Mouse (Mus musculus): ENCODE results near the gene Reg3d. TPM values are rescaled to one million over a fixed set of nuclear protein-coding genes. Genes with fewer than 3 reads are reported as not detected.
"Not testable (repeated sequence)": the region's sequence is repeated elsewhere in the genome, so short reads cannot be mapped to it uniquely, and the experiment has no call there.

Reg3d gene
- not detected in 2 replicates for polyA plus RNA-seq (2016; fragmentation: Nextera tagmentation; extraction: Ambion mirVana)

- Histone ChIP-seq H3K27me3 (ENCODE audit: insufficient read depth, poor library complexity, severe bottlenecking) (no peaks in the 10 kb centered on the region), H3K4me1 (no peaks in the 10 kb centered on the region), H3K27ac (no peak within 1 kb of the TSS), H3K36me3 (no peaks in the 10 kb centered on the region), H3K9me3 (no peaks in the 10 kb centered on the region), H3K4me3 (no peak within 1 kb of the TSS)
- DNase-seq (ENCODE audit: low spot score) = no peak
- 67% methylated on average over 2 of the region's 2 CpGs for WGBS
Measured at GRCm38 (mm10) chr6:78378765-78379164, at the start of gene Reg3d. Gene Reg3d, minus strand, starts transcription at chr6:78378865.

DNA sequence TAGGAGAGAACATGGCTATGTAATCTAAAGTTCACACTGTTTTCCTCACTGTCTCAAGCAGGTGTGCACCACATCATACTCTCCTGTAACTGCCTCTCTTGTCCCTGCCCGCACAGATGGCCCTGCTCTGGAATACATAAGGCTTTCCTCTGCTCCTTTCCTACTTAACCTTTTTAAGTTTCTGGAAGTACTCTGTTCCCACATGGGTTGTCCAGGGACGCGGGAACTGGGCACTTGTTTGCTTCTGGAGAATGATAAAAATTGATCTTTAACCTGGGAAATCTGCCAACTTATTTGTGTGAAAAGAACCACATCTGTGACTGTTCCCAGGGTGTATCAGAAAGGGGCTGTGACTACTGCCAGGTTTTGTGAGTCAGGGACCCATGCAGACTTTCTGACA, 46.8 kb upstream of the Reg3d start:
- Histone ChIP-seq H3K4me1 (no peaks in the 10 kb centered on the region), H3K27ac (no peak overlapping the region), H3K9me3 (no peaks in the 10 kb centered on the region), H3K4me3 (no peak overlapping the region), H3K27me3 (ENCODE audit: insufficient read depth, poor library complexity, severe bottlenecking) (no peaks in the 10 kb centered on the region), H3K36me3 (no peaks in the 10 kb centered on the region)
- DNase-seq (ENCODE audit: low spot score) = no peak
- WGBS = 83% methylated on average over 3 of the region's 3 CpGs

DNA sequence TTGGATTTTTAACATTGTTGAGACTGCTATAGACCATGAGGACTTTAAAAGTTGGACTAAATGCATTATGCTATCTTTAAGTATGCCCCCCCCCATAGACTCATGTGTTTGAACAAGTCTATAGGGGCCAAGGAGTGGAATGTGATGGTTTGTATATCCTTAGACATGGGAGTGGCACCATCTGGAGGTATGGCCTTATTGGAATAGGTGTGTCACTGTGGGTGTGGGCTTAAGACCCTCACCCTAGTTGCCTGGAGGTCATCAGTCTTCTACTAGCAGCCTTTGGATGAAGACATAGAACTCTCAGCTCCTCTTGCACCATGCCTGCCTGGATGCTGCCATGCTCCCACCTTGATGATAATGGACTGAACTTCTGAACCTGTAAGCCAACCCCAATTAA, 43.7 kb upstream of the Reg3d start, which contains the start of gene Reg1:
Reg1 (plus strand) TSS at position 301 of the 400 bp plus-strand sequence.
- not testable (repeated sequence) for H3K4me1 ChIP-seq; H3K9me3 ChIP-seq; H3K27me3 ChIP-seq (ENCODE audit: insufficient read depth, poor library complexity, severe bottlenecking); DNase-seq (ENCODE audit: low spot score); H3K36me3 ChIP-seq; H3K27ac ChIP-seq; H3K4me3 ChIP-seq

- WGBS = 92% methylated on average over 5 of the region's 17 CpGs
- H3K27me3 ChIP-seq (ENCODE audit: insufficient read depth, poor library complexity, severe bottlenecking); H3K4me1 ChIP-seq: not testable (repeated sequence)
Measured at GRCm38 (mm10) chr6:78395323-78395722, 16.7 kb upstream of the Reg3d start, which contains the start of gene Reg2. Gene Reg2, plus strand, starts transcription at chr6:78395623.

GRCm38 (mm10) chr6:78385609-78386008, 6.9 kb upstream of the Reg3d start:
- Histone ChIP-seq H3K9me3 (no peaks in the 10 kb centered on the region), H3K4me3 (no peak overlapping the region), H3K27me3 (ENCODE audit: insufficient read depth, poor library complexity, severe bottlenecking) (no peaks in the 10 kb centered on the region), H3K4me1 (no peaks in the 10 kb centered on the region), H3K27ac (no peak overlapping the region), H3K36me3 (no peaks in the 10 kb centered on the region)
- 86% methylated on average over 3 of the region's 3 CpGs for WGBS
- no peak for DNase-seq (ENCODE audit: low spot score)

More at GRCm38 (mm10) chr6:78395323-78395722, 16.7 kb upstream of the Reg3d start, which contains the start of gene Reg2:
- H3K4me3 ChIP-seq; H3K27ac ChIP-seq; H3K36me3 ChIP-seq; H3K9me3 ChIP-seq; DNase-seq (ENCODE audit: low spot score): not testable (repeated sequence)

GRCm38 (mm10) chr6:78380409-78380808, 1.7 kb upstream of the Reg3d start, which contains the start of gene Reg3a:
Gene Reg3a, plus strand, starts transcription at chr6:78380709.
- no peaks in the 10 kb centered on the region for H3K4me1 ChIP-seq
- no peak for DNase-seq (ENCODE audit: low spot score)

DNA sequence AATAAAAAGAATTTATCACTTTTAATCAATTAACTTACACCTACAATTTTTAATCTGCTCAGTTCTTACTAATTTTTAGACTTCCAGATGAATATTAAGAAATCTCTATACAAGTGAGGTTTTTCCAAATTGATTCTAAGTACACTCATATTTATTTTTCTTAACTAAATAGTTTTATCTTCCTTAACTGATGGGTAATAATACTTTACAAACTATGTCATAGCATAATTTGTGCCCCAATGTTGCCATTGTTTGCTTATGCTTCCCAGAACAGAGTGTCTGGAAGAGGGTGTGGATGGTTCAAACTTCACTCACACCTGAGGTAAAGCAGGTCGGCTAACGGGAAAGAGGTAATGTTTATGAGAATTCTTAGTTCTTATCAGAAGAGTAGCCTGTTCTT, 8.3 kb downstream of the Reg3d start, which contains the start of gene Reg3b:
Reg3b (plus strand) TSS at position 301 of the 400 bp plus-strand sequence.
- Histone ChIP-seq H3K9me3 (no peaks in the 10 kb centered on the region; the same call in 1 of the 2 replicates), H3K4me3 (no peak within 1 kb of the TSS), H3K36me3 (no peaks in the 10 kb centered on the region), H3K27ac (no peak within 1 kb of the TSS), H3K27me3 (ENCODE audit: insufficient read depth, poor library complexity, severe bottlenecking) (no peaks in the 10 kb centered on the region), H3K4me1 (no peaks in the 10 kb centered on the region)
- 78% methylated on average over 2 of the region's 2 CpGs for WGBS
- no peak for DNase-seq (ENCODE audit: low spot score)

More at GRCm38 (mm10) chr6:78380409-78380808, 1.7 kb upstream of the Reg3d start, which contains the start of gene Reg3a:
- Histone ChIP-seq H3K4me3 (no peak within 1 kb of the TSS), H3K9me3 (no peaks in the 10 kb centered on the region), H3K27me3 (ENCODE audit: insufficient read depth, poor library complexity, severe bottlenecking) (no peaks in the 10 kb centered on the region), H3K27ac (no peak within 1 kb of the TSS), H3K36me3 (no peaks in the 10 kb centered on the region)

DNA sequence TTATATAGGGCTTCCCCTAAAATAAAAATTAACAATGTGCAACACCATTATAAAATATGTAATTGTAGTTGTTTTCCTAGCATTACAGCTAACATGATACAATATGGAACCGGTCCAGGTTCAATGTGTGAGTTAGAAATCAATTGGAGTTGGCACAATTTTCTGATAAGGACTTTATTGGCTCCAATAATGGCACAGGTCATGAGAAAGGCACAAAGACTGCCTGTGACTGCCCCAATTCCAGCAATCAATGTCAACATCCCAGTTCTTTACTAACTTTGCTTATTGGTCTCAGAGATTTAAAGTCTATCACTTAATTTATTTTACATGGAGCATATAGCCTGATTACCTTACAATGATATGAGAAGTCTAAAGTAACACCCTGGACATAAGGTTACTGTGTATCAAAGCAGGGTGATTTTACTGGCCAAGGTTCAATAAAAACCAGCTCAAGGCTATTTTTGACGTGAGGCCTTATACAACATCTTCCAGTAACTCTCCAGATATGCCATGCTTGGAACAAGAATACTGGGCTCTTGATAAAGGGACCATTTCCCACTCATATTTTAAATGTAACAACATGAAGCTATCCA, 16.6 kb downstream of the Reg3d start:
- Histone ChIP-seq H3K36me3 (no peaks in the 10 kb centered on the region), H3K27me3 (ENCODE audit: insufficient read depth, poor library complexity, severe bottlenecking) (no peaks in the 10 kb centered on the region), H3K4me3 (no peak overlapping the region), H3K27ac (no peak overlapping the region), H3K9me3 (no peaks in the 10 kb centered on the region), H3K4me1 (no peaks in the 10 kb centered on the region)
- 65% methylated on average over 2 of the region's 2 CpGs for WGBS
- no peak for DNase-seq (ENCODE audit: low spot score)

GRCm38 (mm10) chr6:78341689-78342088, 37.0 kb downstream of the Reg3d start:
- DNase-seq (ENCODE audit: low spot score) = no peak
- WGBS = 80% methylated on average over 2 of the region's 2 CpGs
- H3K27ac ChIP-seq = no peak overlapping the region

GRCm38 (mm10) chr6:78340296-78340695, 38.4 kb downstream of the Reg3d start:
- H3K27ac ChIP-seq = no peak overlapping the region
- no peak for DNase-seq (ENCODE audit: low spot score)

More at GRCm38 (mm10) chr6:78341689-78342088, 37.0 kb downstream of the Reg3d start:
- Histone ChIP-seq H3K9me3 (no peaks in the 10 kb centered on the region), H3K36me3 (no peaks in the 10 kb centered on the region), H3K27me3 (ENCODE audit: insufficient read depth, poor library complexity, severe bottlenecking) (no peaks in the 10 kb centered on the region), H3K4me3 (no peak overlapping the region), H3K4me1 (no peaks in the 10 kb centered on the region)

DNA sequence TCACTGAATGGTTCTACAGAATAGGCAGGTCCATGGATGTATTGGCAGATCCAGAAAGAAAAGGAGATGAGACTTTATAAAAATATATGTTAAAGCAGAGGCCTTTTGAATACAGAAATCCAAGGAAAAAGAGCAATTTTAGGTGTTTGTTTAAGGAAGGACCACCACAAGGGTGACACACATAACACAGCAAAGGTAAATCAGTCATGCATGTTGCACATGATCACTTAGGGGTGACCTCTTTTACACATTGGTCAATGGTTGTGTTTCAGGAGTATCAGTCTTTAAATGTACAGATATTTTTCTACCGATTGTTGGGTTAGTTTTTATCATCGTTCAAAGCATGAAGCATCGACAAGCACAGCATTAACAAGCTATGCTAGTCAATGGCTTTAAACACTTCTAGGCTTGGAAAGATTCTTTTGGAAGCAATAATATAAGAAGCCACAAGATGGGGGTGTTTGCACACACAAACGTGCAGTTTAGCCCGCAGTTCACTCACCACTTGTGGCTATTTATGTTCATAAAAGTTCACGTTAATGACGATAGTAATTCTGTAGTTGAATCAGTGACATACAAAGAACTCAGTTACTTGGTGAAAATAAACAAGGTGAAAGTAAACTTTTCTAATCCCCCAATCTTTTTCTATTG, 46.6 kb downstream of the Reg3d start:
- Histone ChIP-seq H3K4me1 (no peaks in the 10 kb centered on the region), H3K4me3 (no peak overlapping the region), H3K27ac (no peak overlapping the region), H3K9me3 (no peaks in the 10 kb centered on the region), H3K36me3 (no peaks in the 10 kb centered on the region), H3K27me3 (ENCODE audit: insufficient read depth, poor library complexity, severe bottlenecking) (no peaks in the 10 kb centered on the region)
- 39% methylated on average over 7 of the region's 7 CpGs for WGBS
- DNase-seq (ENCODE audit: low spot score) = no peak

More at GRCm38 (mm10) chr6:78340296-78340695, 38.4 kb downstream of the Reg3d start:
- no peaks in the 10 kb centered on the region for H3K4me1 ChIP-seq
- no peaks in the 10 kb centered on the region for H3K36me3 ChIP-seq
- no peaks in the 10 kb centered on the region for H3K27me3 ChIP-seq (ENCODE audit: insufficient read depth, poor library complexity, severe bottlenecking)
- no peak overlapping the region for H3K4me3 ChIP-seq
- H3K9me3 ChIP-seq = no peaks in the 10 kb centered on the region

DNA sequence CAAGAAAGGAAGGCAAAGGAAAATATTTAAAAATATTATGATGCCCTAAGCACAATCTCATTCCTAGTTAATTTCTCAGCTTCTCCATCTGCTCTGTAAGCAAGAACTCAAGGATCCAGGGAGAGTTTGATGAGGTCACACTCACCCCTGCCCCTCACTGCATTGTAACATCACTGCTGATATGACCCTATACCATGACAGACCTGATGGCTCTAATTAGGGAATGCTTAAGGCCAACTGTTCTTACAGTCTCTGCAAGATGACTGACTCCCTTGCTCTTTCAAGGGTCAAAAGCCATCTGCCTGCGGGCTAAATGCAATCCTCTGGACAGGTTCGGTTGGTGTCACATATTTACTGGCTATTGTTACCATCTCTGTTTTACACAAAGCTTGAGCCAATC, 49.5 kb downstream of the Reg3d start:
- Histone ChIP-seq H3K9me3 (no peaks in the 10 kb centered on the region), H3K4me1 (no peaks in the 10 kb centered on the region), H3K27me3 (ENCODE audit: insufficient read depth, poor library complexity, severe bottlenecking) (no peaks in the 10 kb centered on the region), H3K36me3 (no peaks in the 10 kb centered on the region), H3K4me3 (no peak overlapping the region), H3K27ac (no peak overlapping the region)
- 76% methylated on average over 2 of the region's 2 CpGs for WGBS
- no peak for DNase-seq (ENCODE audit: low spot score)

GRCm38 (mm10) chr6:78327798-78328197, 50.9 kb downstream of the Reg3d start:
- no peaks in the 10 kb centered on the region for H3K4me1 ChIP-seq
- no peak overlapping the region for H3K27ac ChIP-seq
- H3K9me3 ChIP-seq = no peaks in the 10 kb centered on the region
- no peaks in the 10 kb centered on the region for H3K36me3 ChIP-seq
- no peaks in the 10 kb centered on the region for H3K27me3 ChIP-seq (ENCODE audit: insufficient read depth, poor library complexity, severe bottlenecking)
- DNase-seq (ENCODE audit: low spot score) = no peak
- no peak overlapping the region for H3K4me3 ChIP-seq

Data from heart, embryonic 10.5 days (tissue).